Mouse (Mus musculus): ENCODE data around the gene Hdac1.

The Hdac1 gene

GRCm38 (mm10) chr4:129542592-129543141, at the start of gene Hdac1:
TSS of gene Hdac1 (minus strand) at chr4:129542713.
- peak; percentile 96 for DNase-seq (ENCODE audit: low read depth)

GRCm38 (mm10) chr4:129588865-129589264, 46.4 kb upstream of the Hdac1 start:
- no peak for DNase-seq (ENCODE audit: low read depth)

GRCm38 (mm10) chr4:129586943-129587342, 44.4 kb upstream of the Hdac1 start:
- DNase-seq (ENCODE audit: low read depth): no peak

GRCm38 (mm10) chr4:129585773-129586172, 43.3 kb upstream of the Hdac1 start:
- DNase-seq (ENCODE audit: low read depth): no peak

GRCm38 (mm10) chr4:129584884-129585608, 42.5 kb upstream of the Hdac1 start:
- peak; percentile 83 for DNase-seq (ENCODE audit: low read depth)

- no peak for DNase-seq (ENCODE audit: low read depth)
Observed at GRCm38 (mm10) chr4:129584370-129584769, 41.9 kb upstream of the Hdac1 start.

GRCm38 (mm10) chr4:129582251-129582650, 39.7 kb upstream of the Hdac1 start:
- DNase-seq (ENCODE audit: low read depth): no peak

GRCm38 (mm10) chr4:129580347-129580746, 37.8 kb upstream of the Hdac1 start:
- DNase-seq (ENCODE audit: low read depth): no peak

- DNase-seq (ENCODE audit: low read depth): no peak
Observed at GRCm38 (mm10) chr4:129578466-129578865, 36.0 kb upstream of the Hdac1 start, which contains the start of gene Fam167b. TSS of gene Fam167b (minus strand) at chr4:129578549.

GRCm38 (mm10) chr4:129577688-129578087, 35.2 kb upstream of the Hdac1 start:
- DNase-seq (ENCODE audit: low read depth): no peak

GRCm38 (mm10) chr4:129576863-129577491, 34.5 kb upstream of the Hdac1 start:
- no peak for DNase-seq (ENCODE audit: low read depth)

GRCm38 (mm10) chr4:129575171-129575844, 32.8 kb upstream of the Hdac1 start:
- peak; percentile 77 for DNase-seq (ENCODE audit: low read depth)

GRCm38 (mm10) chr4:129573430-129573829, 30.9 kb upstream of the Hdac1 start, which contains the start of gene Lck:
TSS of gene Lck (minus strand) at chr4:129573641.
- DNase-seq (ENCODE audit: low read depth): no peak

GRCm38 (mm10) chr4:129573093-129573370, 30.5 kb upstream of the Hdac1 start:
- no peak for DNase-seq (ENCODE audit: low read depth)

GRCm38 (mm10) chr4:129572236-129573092, 30.0 kb upstream of the Hdac1 start:
- no peak for DNase-seq (ENCODE audit: low read depth)

- DNase-seq (ENCODE audit: low read depth): no peak
Observed at GRCm38 (mm10) chr4:129571551-129572084, 29.1 kb upstream of the Hdac1 start.

- no peak for DNase-seq (ENCODE audit: low read depth)
Observed at GRCm38 (mm10) chr4:129570028-129570427, 27.5 kb upstream of the Hdac1 start.

GRCm38 (mm10) chr4:129568366-129568765, 25.9 kb upstream of the Hdac1 start:
- DNase-seq (ENCODE audit: low read depth): no peak

- DNase-seq (ENCODE audit: low read depth): no peak
Observed at GRCm38 (mm10) chr4:129565139-129565538, 22.6 kb upstream of the Hdac1 start.

- DNase-seq (ENCODE audit: low read depth): no peak
Observed at GRCm38 (mm10) chr4:129563718-129564117, 21.2 kb upstream of the Hdac1 start.

- DNase-seq (ENCODE audit: low read depth): no peak
Observed at GRCm38 (mm10) chr4:129561184-129561583, 18.7 kb upstream of the Hdac1 start.
